Mouse (Mus musculus) MEL (cell line): ENCODE measurements at regions not wholly inside any gene's neighbourhood (a gene's known extent, or its start where the extent isn't known, plus 50 kb on each side); places are given as distances from the start of the nearest gene placed in this dataset.
A peak's percentile ranks its signal among the peaks of the same experiment; 100 is the strongest.

Source experiments
- DNase-seq: peaks from one replicate; pipeline ENCODE4 v3.0.0; 2011; ENCODE audit warnings: low read depth, low spot score
- H3K27ac ChIP-seq: 2 replicates; pipeline ENCODE4 v1.5.1; 2012; ENCODE audit warnings: low read depth, mild to moderate bottlenecking, control low read depth, low read length, moderate library complexity; ENCODE audit not compliant: control insufficient read depth
- H3K27me3 ChIP-seq, 2 experiments: fragments of 150-350 bp in 1 of 2; sonication (generic) in 1 of 2; 2 replicates each; pipeline ENCODE4 v1.6.1; 2012; ENCODE audit warnings: low read length in 2 of 2, mild to moderate bottlenecking in 2 of 2, improper control_type of control experiment in 1 of 2, moderate library complexity in 1 of 2; ENCODE audit not compliant: insufficient read depth in 2 of 2, control insufficient read depth in 1 of 2
- H3K36me3 ChIP-seq, 2 experiments: 2 replicates each; pipeline ENCODE4 v1.6.1; 2012 to 2014; ENCODE audit warnings: low read length in 2 of 2, improper control_type of control experiment in 1 of 2, inconsistent platforms in 1 of 2, mild to moderate bottlenecking in 1 of 2; ENCODE audit not compliant: insufficient read depth in 2 of 2, control insufficient read depth in 1 of 2
- H3K4me1 ChIP-seq, 2 experiments: fragments of 150-350 bp in 1 of 2; sonication (generic) in 1 of 2; 2 replicates each; pipeline ENCODE4 v1.6.1; 2012; ENCODE audit warnings: low read length in 2 of 2, improper control_type of control experiment in 1 of 2, mild to moderate bottlenecking in 1 of 2; ENCODE audit not compliant: insufficient read depth in 2 of 2, control insufficient read depth in 1 of 2
- H3K4me3 ChIP-seq, 2 experiments: fragments of 150-350 bp in 1 of 2; sonication (generic) in 1 of 2; 2 replicates each; pipeline ENCODE4 v1.5.1; 2012; ENCODE audit warnings: low read depth in 2 of 2, low read length in 2 of 2, mild to moderate bottlenecking in 2 of 2, moderate library complexity in 2 of 2, control low read depth in 1 of 2, improper control_type of control experiment in 1 of 2; ENCODE audit not compliant: control insufficient read depth in 1 of 2, insufficient read depth in 1 of 2
- H3K79me2 ChIP-seq: 2 replicates; pipeline ENCODE4 v1.6.1; 2012; ENCODE audit warnings: mild to moderate bottlenecking, low read length, moderate library complexity; ENCODE audit not compliant: control insufficient read depth, poor library complexity, insufficient read depth
- H3K9ac ChIP-seq: 2 replicates; pipeline ENCODE4 v1.6.1; 2012; ENCODE audit warnings: low read depth, mild to moderate bottlenecking, control low read depth, low read length, moderate library complexity; ENCODE audit not compliant: control insufficient read depth, poor library complexity, severe bottlenecking
- H3K9me3 ChIP-seq: fragments of 150-350 bp; sonication (generic); replicated peaks from 2 replicates; pipeline ENCODE4 v1.6.1; 2012; ENCODE audit warnings: mild to moderate bottlenecking, low read length, improper control_type of control experiment, moderate library complexity; ENCODE audit not compliant: insufficient read depth
- BHLHE40 ChIP-seq: IDR thresholded peaks from 2 replicates; pipeline ENCODE4 v1.6.1; 2012; ENCODE audit warnings: low read depth, mild to moderate bottlenecking, inconsistent platforms, low read length, improper control_type of control experiment, borderline replicate concordance
- CHD2 ChIP-seq: IDR thresholded peaks from 2 replicates; pipeline ENCODE4 v1.6.1; 2011; ENCODE audit warnings: low read length, improper control_type of control experiment
- CTCF ChIP-seq, 3 experiments: IDR thresholded peaks in 2 of 3; conservative IDR thresholded peaks in 1 of 3; 2 replicates each; pipeline ENCODE4 v1.5.1; 2011 to 2012; ENCODE audit warnings: low read length in 3 of 3, low read depth in 2 of 3, mild to moderate bottlenecking in 2 of 3, improper control_type of control experiment in 1 of 3, inconsistent platforms in 1 of 3, mixed read lengths in 1 of 3, moderate library complexity in 1 of 3; ENCODE audit not compliant: control insufficient read depth in 1 of 3, insufficient read depth in 1 of 3, poor library complexity in 1 of 3, severe bottlenecking in 1 of 3
- E2F4 ChIP-seq: IDR thresholded peaks from 2 replicates; pipeline ENCODE4 v1.6.1; 2011; ENCODE audit warnings: low read depth, low read length, improper control_type of control experiment, borderline replicate concordance
- ELF1 ChIP-seq: IDR thresholded peaks from 2 replicates; pipeline ENCODE4 v1.6.1; 2014; ENCODE audit warnings: low read depth, mild to moderate bottlenecking, inconsistent platforms, low read length, improper control_type of control experiment, moderate library complexity
- EP300 ChIP-seq, 2 experiments: IDR thresholded peaks; 2 replicates each; pipeline ENCODE4 v1.6.1; 2011; ENCODE audit warnings: improper control_type of control experiment in 2 of 2, low read length in 2 of 2, low read depth in 1 of 2, mild to moderate bottlenecking in 1 of 2
- ETS1 ChIP-seq: IDR thresholded peaks from 2 replicates; pipeline ENCODE4 v1.6.1; 2012; ENCODE audit warnings: low read depth, mild to moderate bottlenecking, inconsistent platforms, low read length, improper control_type of control experiment, moderate library complexity
- GABPA ChIP-seq: IDR thresholded peaks from 2 replicates; pipeline ENCODE4 v1.6.1; 2012; ENCODE audit warnings: low read depth, mild to moderate bottlenecking, inconsistent platforms, low read length, improper control_type of control experiment, moderate library complexity
- KAT2A ChIP-seq: conservative IDR thresholded peaks from 2 replicates; pipeline ENCODE4 v1.6.1; 2012; ENCODE audit warnings: low read depth, low read length, improper control_type of control experiment, inconsistent platforms
- MAFK ChIP-seq: IDR thresholded peaks from 2 replicates; pipeline ENCODE4 v1.6.1; 2011; ENCODE audit warnings: low read depth, mild to moderate bottlenecking, low read length, improper control_type of control experiment, borderline replicate concordance
- MAZ ChIP-seq: IDR thresholded peaks from 2 replicates; pipeline ENCODE4 v1.6.1; 2012; ENCODE audit warnings: low read depth, mild to moderate bottlenecking, inconsistent platforms, low read length, improper control_type of control experiment
- MEF2A ChIP-seq: IDR thresholded peaks from 2 replicates; pipeline ENCODE4 v1.6.1; 2014; ENCODE audit warnings: low read depth, mild to moderate bottlenecking, inconsistent platforms, low read length, improper control_type of control experiment; ENCODE audit not compliant: poor library complexity, insufficient replicate concordance, severe bottlenecking; ENCODE audit errors: extremely low read depth
- MYB ChIP-seq: IDR thresholded peaks from 2 replicates; pipeline ENCODE4 v1.6.1; 2011; ENCODE audit warnings: mild to moderate bottlenecking, low read depth, low read length, improper control_type of control experiment
- MYC ChIP-seq: IDR thresholded peaks from 2 replicates; pipeline ENCODE4 v1.6.1; 2011; ENCODE audit warnings: low read depth, mild to moderate bottlenecking, low read length, improper control_type of control experiment, moderate library complexity
- NELFE ChIP-seq: IDR thresholded peaks from 2 replicates; pipeline ENCODE4 v1.6.1; 2011; ENCODE audit warnings: low read depth, low read length, improper control_type of control experiment
- POLR2A ChIP-seq, 2 experiments: IDR thresholded peaks; 2 replicates each; pipeline ENCODE4 v1.6.1; 2011 to 2012; ENCODE audit warnings: low read length in 2 of 2, mild to moderate bottlenecking in 2 of 2, control low read depth in 1 of 2, improper control_type of control experiment in 1 of 2, low read depth in 1 of 2, moderate library complexity in 1 of 2; ENCODE audit not compliant: control insufficient read depth in 1 of 2, insufficient read depth in 1 of 2, poor library complexity in 1 of 2
- POLR2AphosphoS2 ChIP-seq: IDR thresholded peaks from 2 replicates; pipeline ENCODE4 v1.6.1; 2011; ENCODE audit warnings: low read length, improper control_type of control experiment
- RAD21 ChIP-seq: IDR thresholded peaks from 2 replicates; pipeline ENCODE4 v1.6.1; 2011; ENCODE audit warnings: mild to moderate bottlenecking, low read depth, low read length, improper control_type of control experiment
- SMC3 ChIP-seq: IDR thresholded peaks from 2 replicates; pipeline ENCODE4 v1.6.1; 2011; ENCODE audit warnings: low read depth, low read length, improper control_type of control experiment
- TCF12 ChIP-seq: IDR thresholded peaks from 2 replicates; pipeline ENCODE4 v1.6.1; 2014; ENCODE audit warnings: low read depth, mild to moderate bottlenecking, inconsistent platforms, low read length, improper control_type of control experiment, moderate library complexity
- UBTF ChIP-seq: IDR thresholded peaks from 2 replicates; pipeline ENCODE4 v1.6.1; 2012; ENCODE audit warnings: low read depth, mild to moderate bottlenecking, inconsistent platforms, low read length, improper control_type of control experiment, moderate library complexity, borderline replicate concordance; ENCODE audit not compliant: insufficient read depth
- USF1 ChIP-seq: IDR thresholded peaks from 2 replicates; pipeline ENCODE4 v1.6.1; 2014; ENCODE audit warnings: low read depth, mild to moderate bottlenecking, inconsistent platforms, low read length, improper control_type of control experiment, moderate library complexity
- ZC3H11A ChIP-seq: IDR thresholded peaks from 2 replicates; pipeline ENCODE4 v1.6.1; 2012; ENCODE audit warnings: low read depth, mild to moderate bottlenecking, inconsistent platforms, low read length, improper control_type of control experiment
- ZMIZ1 ChIP-seq: IDR thresholded peaks from 2 replicates; pipeline ENCODE4 v1.6.1; 2012; ENCODE audit warnings: low read depth, mild to moderate bottlenecking, inconsistent platforms, low read length, improper control_type of control experiment, moderate library complexity

- no peaks in the 10 kb centered on the region for H3K36me3 ChIP-seq
These were observed 183.8 kb upstream of the Rps6ka3 start for GRCm38 (mm10) chrX:159026311-159026710.

DNA sequence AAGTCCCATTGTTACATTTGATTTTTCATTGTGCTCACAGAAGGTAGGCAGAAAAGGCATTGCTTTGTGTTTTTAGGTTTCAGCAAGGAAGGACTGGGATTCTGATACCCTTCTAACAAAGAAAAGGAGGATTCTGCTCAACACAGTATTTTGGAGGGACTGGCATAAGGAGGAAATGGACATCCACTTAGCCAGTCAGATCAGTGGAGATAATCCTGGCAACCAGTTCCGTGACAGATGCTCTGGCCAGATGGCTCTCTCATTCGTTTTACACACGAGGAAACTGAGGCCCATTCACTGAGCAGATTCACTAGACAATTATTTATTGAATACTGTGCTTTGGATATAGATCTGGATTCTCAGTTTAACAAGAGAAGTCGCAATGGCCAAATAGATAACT is 178.2 kb upstream of the Rps6ka3 start:
- TF ChIP-seq MYC (no peak), GABPA (no peak), ELF1 (no peak), UBTF (no peak), BHLHE40 (no peak), ZMIZ1 (no peak), MAZ (no peak), POLR2AphosphoS2 (no peak)
- Histone ChIP-seq H3K4me1 (no peaks in the 10 kb centered on the region), H3K36me3 (no peaks in the 10 kb centered on the region), H3K79me2 (no peaks in the 10 kb centered on the region), H3K27me3 (peaks cover 2 to 3% of the 10 kb centered on the region in 2 experiments; a peak in 3 of 4 replicates), H3K4me3 (no peak overlapping the region), H3K9me3 (no peaks in the 10 kb centered on the region), H3K27ac (no peak overlapping the region), H3K9ac (no peak overlapping the region)
- no peak for DNase-seq

More at GRCm38 (mm10) chrX:159026311-159026710, 183.8 kb upstream of the Rps6ka3 start:
- Histone ChIP-seq H3K4me1 (no peaks in the 10 kb centered on the region), H3K27me3 (peaks cover 0 to 2% of the 10 kb centered on the region in 2 experiments; a peak in 1 of 4 replicates), H3K9ac (no peak overlapping the region), H3K27ac (no peak overlapping the region), H3K9me3 (no peaks in the 10 kb centered on the region), H3K4me3 (no peak overlapping the region), H3K79me2 (no peaks in the 10 kb centered on the region)
- no peak for DNase-seq
- TF ChIP-seq MAFK, result no peak
- no peak for TF ChIP-seq USF1
- TF ChIP-seq TCF12, result no peak
- no peak for TF ChIP-seq GABPA
- no peak for TF ChIP-seq MAZ
- TF ChIP-seq EP300 (IDR thresholded peaks at IDR 0.05; ENCODE audit: low read depth in 1 of 2, low read length in 2 of 2), result no peak
- TF ChIP-seq BHLHE40, result no peak

- no peaks in the 10 kb centered on the region for H3K79me2 ChIP-seq
- no peak overlapping the region for H3K4me3 ChIP-seq
- H3K36me3 ChIP-seq, result no peaks in the 10 kb centered on the region
- peaks cover 2 to 3% of the 10 kb centered on the region in 2 experiments for H3K27me3 ChIP-seq
- peak; percentile 81 for DNase-seq
- H3K9ac ChIP-seq, result no peak overlapping the region
- TF ChIP-seq CHD2 (no peak), NELFE (no peak), POLR2A (IDR thresholded peaks at IDR 0.05; ENCODE audit: control insufficient read depth in 1 of 2, insufficient read depth in 1 of 2, low read depth in 1 of 2, low read length in 2 of 2, poor library complexity in 1 of 2) (no peak), TCF12 (no peak), KAT2A (no peak), CTCF (IDR thresholded peaks at IDR 0.05 in 2 of 3, conservative IDR thresholded peaks at IDR 0.05 in 1 of 3; ENCODE audit: control insufficient read depth in 1 of 3, insufficient read depth in 1 of 3, low read depth in 2 of 3, low read length in 3 of 3, poor library complexity in 1 of 3, severe bottlenecking in 1 of 3) (peak; percentile 63 to 85 (median 70)), ETS1 (no peak), MYB (no peak), ZC3H11A (peak; percentile 77), MEF2A (no peak), E2F4 (no peak), MAZ (no peak), SMC3 (peak; percentile 93), RAD21 (peak; percentile 81)
- no peaks in the 10 kb centered on the region; a peak in 1 of 4 replicates for H3K4me1 ChIP-seq
- no peaks in the 10 kb centered on the region for H3K9me3 ChIP-seq
- no peak overlapping the region for H3K27ac ChIP-seq
These were observed 166.7 kb upstream of the Rps6ka3 start for GRCm38 (mm10) chrX:159043432-159043831.
